Mouse (Mus musculus) gastrocnemius, postnatal 4 days (tissue): Measurements from ENCODE around the gene Gan. TPM values are rescaled to one million over a fixed set of nuclear protein-coding genes. Genes with fewer than 3 reads are reported as not detected.

Experiments
- DNase-seq, 2 experiments: peaks; one replicate each; pipeline ENCODE4 v3.0.0; 2021 to 2022; ENCODE audit warnings: low spot score in 2 of 2, mixed read lengths in 2 of 2
- total RNA-seq, 2 experiments: library from RNA; stranded (reverse); gene quantifications; 2 replicates each; pipeline ENCODE4 v1.2.3; 2021

Gene Gan
- total RNA-seq, 2 experiments from 2014 or later: 9.2 to 9.5 TPM

DNA sequence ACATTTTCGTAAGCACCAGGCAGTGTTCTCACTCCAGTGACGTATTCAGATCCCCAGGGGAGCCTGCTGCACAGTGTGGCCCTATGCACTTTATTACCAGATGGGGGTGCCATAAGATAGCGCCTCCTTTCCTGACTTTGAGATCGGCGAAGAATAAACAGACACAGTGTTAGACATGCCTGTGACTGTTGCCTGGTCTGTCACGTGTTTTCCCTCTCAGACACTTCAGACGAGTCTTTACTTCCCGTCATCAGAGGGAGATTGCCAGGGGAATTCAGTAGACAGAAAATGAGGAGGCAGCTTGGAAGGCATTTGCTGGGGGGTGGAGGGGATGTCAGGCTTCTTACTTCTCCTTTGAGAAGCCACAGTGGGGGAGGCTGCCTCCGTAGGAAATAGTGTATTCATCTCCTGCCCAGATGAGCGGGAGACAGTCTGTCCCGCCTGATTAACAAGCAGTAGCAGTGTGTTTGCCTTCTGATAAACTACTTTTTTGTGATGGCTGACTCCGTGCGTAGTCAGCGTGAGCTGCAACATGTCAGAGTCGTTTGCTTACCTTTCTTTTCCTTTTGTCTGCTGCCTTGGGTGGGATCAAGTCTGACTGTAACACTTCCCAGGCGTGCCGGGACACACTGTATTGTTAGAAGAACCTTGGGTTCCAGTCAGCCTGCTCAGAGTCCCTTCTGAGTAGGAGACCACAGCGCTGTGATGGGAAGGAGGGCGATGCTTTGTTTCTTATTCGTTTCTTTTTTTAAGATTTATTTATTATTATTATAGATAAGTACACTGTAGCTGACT lies 40.4 kb downstream of the Gan start:
- DNase-seq: peak in 1 of 2 experiments; percentile 37

DNA sequence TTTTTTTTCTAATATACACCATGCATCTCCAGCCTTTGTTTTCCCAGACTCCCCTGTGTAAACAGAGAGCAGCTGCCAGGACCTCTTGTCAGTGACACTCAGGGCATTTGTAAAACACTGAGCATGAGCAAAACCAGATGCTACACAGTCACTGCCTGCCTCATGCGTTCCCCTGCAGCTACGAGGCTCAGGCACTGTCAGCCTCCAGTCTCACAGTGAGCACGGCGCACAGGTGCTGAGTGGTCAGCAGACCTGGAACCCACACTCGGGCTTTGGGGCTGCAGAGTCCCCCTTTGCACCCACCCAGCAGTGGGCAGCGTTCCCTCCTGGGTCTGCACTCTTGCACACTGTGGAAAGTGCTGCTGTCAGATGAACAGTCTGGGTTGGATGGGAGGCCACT lies 41.7 kb downstream of the Gan start:
- DNase-seq: no peak

DNA sequence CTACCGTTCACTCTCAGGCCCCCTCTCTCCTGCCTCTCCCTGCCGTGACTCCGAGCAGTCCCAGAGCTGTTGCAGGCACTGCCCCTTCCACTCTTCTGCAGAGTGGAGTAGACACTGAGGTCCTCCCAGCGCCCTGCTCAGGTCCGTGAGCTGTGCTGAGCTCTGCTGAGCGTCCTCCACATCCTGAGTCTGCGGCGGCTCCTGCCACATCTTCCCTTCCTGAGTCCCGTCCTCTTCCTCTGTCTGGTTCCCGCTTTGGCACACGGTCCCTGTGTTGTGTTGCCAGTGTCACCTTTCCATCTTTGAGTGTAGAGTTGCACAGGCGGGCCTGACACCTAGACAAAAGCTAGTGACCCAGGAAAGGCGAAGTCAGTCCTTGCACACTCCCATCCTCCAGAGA lies 42.4 kb downstream of the Gan start:
- no peak for DNase-seq

DNA sequence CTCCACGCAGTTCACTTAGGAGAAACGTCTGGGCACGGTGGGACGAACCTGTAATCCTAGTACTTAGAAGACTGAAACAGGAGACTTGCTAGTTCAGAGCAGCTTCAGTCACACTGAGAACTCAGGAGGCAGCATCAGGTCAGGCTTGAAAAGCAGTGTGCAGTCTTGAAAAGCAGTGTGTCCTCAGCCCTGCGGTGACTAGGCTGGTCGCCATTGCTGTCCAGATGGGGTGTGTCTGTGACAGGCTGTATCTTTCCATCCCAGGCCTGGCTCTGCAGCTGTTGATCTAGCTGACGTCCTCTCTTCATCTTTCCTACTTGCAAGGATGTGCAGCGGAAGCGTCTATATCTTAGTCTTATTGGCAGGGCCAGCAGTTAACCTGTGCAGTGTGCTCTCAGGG lies 42.9 kb downstream of the Gan start:
- no peak for DNase-seq

DNA sequence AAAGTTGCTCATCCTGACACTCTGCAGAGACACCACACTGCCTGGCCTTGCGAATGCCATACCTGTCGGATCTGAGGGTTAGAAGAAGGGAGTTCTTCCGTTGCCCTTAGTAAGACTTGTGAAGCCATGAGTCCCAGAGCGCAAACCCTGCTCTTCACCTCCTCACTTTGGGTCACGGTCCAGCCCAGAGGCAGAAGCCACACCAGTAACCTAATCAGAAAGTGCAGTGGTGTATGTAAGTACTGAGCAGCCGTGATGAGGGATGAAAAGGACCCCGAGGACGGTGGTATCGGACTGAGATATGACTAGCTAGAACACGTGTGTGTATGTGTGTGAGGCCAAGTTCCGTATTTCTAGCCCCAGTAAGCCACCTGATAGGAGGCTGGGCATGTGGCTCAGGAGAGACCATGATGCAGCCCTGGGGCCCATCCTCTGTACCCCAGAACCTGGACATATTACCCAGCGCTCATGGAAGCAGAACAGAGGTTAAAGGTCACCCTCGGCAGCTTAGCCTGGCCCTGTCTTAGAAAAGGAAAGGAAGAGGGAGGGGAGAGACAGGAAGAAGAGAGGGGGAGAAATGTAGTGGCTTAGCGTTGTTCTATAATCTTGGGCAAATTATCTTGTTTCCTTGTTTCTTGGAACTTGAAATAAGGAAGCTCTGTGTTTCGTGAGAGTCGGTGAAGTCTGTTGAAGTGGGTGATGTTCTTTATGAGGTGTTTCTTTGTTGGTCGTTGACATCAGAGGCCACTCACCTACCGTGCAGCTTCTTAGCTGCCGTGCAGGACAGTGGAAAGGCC lies 43.5 kb downstream of the Gan start:
- DNase-seq: no peak

DNA sequence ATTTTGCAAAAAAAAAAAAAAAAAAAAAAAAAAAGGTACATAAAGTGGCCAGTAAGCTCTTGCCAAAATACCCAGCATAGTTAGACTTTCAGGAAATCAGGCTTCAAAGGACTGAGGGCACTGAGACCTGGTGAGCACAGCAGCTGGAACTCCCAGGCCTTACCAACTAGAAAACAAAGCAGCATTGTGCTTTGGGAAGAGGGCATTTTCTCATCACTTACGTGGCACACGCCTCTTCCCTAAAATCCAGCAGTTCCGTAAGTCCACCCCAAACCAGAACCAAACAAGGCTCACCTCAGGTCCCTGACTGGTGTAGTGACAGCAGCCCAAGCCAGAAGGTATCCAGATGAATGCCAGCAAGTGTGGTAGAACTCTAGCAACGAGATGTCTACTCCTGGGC lies 45.1 kb downstream of the Gan start:
- no peak for DNase-seq

DNA sequence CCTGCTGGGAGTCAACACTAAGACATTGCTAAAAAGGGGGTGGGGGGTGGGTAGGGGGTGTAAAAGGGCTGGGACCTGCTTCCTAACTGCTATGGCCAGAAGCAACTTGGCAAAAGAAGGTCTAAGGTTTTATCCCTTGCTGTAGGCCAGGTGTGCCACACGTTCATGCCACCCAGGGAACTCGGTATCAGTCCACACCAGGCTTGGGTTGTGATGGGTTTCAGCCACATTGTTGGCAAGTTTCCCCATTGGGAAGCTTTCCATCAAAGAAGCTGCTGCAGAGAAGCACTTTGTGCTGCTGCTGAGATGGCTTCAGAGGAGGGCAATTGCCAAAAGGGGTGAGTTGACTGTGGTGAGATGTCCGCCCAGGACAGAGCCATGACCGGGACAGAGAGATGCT lies 47.9 kb downstream of the Gan start:
- no peak for DNase-seq

DNA sequence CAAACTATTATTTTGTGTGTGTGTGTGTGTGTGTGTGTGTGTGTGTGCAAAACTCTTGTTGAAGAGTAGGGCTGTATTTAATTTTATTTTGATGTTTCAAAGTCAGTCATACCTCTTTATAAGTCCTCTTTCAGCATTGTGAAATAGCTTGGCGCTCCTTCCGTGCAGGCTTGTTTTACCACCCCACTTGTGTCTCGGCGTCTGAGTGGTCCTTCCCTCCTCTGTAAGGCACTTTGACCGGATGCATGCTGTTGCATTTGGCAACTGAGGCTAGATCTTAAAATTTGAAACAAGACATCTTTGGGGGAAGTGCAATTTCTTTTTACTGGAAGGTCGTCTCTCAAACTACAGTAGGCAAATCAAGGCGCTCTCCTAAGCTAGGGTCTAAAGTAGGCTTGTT lies 48.7 kb downstream of the Gan start:
- no peak for DNase-seq

DNA sequence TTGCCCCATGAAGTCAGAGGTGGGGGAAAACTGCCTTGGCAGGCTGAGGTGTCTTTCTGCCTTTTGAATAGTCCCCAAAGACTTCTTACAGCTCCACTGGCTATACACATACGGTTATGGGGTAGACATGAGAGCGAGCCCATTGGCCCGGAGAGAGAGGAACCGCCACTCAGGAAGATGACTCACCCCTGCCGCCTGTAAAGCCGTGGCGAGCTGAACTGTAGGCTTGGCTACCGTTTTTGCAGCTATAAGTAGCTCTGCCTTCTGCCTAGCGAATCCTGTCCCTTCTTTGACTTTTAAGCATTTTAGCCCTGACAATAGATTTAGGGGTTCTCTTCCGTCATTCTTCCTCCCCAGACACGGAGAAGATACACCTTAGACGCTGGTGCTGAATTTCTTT lies 51.2 kb downstream of the Gan start:
- DNase-seq: no peak

DNA sequence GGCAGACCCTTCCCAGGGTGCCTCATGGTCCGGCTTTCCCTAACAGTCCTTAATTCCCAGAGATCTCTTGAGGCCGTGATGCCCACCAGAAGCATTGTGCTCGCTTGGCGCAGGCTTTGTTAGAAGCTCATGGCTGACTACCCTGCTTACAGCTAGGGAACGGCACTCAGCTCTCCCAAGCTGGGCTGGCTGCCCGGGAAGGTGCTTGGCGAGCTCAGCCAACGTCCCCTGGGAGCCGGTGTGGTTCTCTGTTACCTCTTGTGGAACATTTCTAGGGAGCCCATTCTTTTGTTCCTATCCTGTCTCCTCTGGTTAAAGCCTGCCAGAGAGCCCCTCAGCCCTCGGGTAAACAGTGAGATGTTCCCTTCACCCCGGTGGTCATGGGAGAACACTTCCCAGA lies 54.2 kb downstream of the Gan start:
- DNase-seq: no peak

DNA sequence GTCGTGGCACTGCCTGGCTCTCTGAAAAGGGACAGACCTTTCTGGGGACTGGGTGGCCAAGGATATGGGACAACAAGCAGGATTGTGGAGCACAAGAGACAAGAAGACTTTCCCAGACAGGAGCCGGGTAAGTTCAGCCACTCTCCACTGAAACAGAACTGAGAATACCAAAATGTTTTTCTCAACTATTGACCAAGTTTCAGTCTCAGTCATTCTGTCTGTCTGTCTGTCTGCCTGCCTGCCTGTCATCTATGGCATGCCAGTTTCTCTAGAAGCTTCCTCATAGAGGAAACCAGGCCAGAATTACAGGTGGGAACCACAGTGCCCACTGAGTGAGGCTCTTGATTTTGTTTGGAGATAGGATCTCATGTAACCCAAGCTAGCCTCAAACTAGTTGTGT lies 59.8 kb downstream of the Gan start:
- DNase-seq: no peak

DNA sequence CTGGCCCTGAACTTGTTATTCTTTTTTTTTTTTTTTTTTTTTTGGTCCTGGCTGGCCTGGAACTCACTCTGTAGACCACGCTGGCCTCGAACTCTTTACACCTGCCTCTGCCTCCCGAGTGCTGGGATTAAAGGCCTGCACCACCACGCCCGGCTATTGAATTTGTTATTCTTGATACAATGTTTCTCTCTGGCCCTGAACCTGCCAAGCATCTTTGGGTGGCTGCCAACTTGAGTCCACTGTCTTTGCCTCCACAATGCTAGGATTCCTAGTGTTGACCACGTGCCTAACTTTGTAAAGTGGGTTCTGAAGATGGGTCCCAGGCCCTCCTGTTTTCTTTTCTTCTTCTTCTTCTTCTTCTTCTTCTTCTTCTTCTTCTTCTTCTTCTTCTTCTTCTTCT lies 64.5 kb downstream of the Gan start:
- DNase-seq: no peak

DNA sequence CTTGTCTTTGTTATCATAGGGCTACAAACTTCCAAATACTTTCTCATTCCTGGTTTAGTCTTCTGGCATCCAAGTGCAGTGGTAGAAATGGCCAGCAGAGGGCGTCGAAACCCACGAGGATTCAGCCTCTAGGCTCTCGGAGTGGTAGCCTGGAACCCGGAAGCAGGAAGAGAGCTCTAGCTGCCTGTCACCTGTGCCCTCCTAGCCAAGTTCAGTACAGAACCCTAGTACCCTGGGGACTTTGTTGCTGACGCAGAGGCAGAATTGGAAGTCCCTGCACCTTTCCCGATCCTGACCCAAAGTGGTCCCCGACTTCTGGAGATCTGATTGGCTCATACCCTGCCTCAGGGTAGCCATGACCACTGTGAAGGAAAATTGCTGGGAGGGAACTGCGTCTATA lies 66.7 kb downstream of the Gan start:
- DNase-seq: peak; percentile 70 to 83

DNA sequence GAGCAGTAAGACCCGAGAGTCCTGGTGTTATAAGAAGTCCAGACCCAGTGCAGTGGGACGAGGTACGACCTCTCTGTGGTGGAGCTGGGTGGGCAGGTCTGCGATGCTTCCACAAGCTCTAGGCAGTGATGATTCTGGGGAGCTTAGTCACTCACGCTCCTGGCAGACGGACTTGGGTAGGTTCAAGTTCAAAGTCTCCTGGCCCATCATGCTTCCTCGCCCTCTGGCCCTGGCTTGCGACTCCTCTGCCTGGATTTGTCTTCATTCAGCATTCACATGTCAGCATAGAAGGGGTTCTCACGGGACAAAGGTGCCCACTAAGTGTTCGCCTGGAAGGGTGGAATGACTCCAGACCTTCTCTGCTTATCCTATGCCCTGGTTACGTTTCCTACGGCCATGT lies 68.4 kb downstream of the Gan start:
- DNase-seq: no peak

DNA sequence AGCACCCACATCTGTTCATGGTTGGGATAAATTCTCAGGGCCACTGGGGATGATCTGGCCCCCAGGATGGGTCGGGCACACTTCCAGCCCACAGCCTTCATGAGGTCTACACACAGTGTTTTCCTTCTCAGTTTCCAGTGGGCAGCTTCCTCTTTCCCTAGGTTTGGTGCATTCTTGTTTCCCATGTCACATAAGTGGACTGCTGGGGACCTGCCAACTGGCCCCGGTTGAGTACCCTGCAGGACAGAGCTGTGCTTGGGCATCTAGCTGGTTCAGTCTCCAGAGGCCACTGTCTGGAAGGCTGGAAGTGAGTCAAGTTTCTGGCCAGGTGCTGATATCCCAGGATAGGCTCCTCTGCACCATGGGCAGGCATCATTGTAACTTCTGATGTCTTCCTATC lies 69.4 kb downstream of the Gan start:
- no peak for DNase-seq

DNA sequence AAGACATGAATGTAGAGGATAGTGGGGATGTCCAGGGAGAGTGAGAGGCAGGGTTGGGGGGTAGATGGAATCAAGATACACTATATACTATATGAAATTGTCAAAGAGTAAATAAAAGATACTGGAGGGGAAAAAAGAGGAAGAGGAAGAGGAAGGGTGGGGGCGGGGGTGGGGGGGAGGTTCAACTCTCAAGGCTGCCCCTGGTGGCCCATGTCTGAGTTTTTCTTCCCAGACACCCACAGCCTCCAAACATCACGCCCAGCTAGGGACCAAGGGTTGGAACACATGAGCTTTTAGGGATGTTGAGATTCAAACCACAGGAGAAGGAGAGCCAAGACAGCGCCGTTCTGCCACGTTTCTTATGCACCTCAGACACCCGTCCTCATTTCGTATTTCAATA lies 75.3 kb downstream of the Gan start:
- no peak for DNase-seq

DNA sequence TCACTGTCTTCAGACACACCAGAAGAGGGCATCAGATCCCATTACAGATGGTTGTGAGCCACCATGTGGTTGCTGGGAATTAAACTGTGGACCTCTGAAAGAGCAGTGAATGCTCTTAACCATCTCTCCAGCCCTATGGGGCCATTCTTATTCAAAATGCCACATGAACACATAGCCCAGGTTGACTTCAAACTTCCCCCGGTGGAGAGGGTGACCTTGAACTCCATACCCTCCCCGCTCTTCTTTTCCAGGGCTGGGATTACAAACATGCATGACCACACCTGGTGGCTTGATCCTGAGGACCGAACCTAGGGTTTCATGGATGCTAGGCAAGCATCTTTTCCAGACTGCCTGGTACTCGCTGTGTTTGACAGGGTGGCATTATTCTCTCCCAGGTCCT lies 78.6 kb downstream of the Gan start:
- no peak for DNase-seq

DNA sequence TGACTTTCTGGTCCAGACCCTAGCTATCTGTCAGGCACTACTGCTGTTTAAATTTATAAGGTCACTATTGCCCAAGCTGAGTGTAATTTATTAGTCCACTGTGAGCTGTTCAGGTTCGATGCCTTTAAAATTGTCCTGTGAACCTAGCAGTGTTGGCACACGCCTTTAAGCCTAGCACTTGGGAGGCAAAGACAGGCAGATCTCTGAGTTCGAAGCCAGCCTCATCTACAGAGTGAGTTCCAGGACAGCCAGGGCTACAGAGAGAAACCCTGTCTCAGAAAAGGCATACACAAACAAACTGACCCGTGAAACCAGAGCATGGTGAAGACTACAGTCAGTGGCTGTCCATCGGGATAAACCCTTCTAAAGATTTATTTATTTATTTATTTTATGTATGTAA lies 82.4 kb downstream of the Gan start:
- DNase-seq: no peak

DNA sequence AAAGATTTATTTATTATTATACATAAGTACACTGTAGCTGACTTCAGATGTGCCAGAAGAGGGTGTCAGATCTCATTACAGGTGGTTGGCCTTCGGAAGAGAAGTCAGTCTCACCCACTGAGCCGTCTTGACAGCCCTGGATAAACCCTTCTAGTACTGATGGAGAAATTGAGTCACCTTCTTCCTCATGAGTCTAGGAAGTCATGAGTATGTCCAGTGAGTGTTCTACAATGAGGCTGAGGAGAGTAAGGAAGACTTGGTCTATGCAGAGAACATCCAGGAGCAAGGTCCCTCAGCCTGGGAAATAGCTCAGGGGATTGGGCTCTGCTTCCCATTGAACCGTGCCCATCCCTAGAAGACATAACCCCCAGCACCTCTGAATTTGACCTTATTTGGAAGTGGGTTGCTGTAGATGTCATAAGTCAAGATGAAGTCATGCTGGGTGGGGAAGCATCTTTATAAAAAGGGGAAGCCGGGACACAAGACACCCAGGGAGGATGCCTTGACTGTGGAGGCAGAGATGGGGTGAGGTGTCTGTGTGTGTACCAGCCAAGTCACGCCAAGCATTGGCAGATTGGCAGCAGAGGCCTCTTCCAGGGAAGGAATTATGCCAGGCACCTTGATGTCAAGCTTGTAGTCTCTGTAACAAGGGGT lies 83.0 kb downstream of the Gan start:
- no peak for DNase-seq

DNA sequence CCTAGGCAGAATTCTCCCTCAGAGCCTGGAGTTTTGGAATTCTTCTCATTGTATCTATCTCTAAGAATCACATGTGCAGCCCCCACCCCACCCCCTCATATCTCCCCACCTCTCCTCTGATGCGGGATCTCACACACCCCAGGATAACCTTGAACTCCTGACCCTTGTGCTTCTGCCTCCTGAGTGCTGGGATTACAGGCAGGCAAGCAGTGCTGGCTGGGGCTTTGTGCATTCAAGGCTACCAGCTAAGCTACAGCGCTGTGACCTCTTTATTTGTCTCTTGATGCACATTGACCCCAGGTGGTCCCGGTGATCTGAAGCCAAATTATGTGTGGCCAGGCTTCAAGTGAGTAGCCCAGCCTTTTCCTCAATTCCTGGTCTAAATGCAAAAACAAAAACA lies 83.9 kb downstream of the Gan start:
- DNase-seq: no peak

DNA sequence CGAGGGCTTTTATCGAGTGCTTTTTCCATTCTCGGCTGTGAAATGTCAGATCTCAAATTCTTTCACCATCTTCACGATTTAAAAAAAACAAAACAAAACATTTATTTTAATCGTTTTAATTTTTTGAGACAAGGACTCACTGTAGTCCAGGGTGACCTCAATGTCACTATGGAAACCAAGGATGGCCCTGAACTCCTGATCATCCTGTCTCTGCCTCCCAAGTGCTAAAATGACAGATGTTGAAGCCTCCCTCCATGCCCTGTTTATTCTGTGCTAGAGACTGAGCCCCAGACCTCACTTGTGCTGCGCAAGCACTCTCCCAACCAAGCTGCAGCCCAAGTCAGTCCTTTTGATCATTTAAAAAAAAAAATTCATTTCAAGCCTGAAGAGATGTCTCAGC lies 84.4 kb downstream of the Gan start:
- no peak for DNase-seq

DNA sequence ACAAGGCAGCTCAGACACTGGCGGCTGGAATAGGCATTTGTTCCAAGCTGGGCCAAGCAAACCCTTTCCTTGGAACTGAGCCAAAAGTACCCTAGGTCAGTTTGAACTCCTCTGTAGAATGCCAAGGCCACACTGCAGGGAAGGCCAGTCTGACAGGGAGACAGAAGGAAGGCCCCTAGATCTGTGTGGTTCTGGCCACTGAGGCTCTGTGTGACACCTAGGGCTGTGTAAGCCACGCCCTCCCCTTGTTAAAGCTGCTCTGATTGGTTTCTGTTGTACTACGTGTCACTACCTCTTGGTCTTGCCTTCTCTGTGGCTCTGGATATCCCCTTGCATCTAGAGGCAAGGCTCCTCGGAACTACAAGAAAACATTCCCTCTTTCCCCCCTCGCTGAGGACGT lies 86.7 kb downstream of the Gan start:
- DNase-seq: no peak
